Mouse (Mus musculus): ENCODE data around the gene Jun.

DNA sequence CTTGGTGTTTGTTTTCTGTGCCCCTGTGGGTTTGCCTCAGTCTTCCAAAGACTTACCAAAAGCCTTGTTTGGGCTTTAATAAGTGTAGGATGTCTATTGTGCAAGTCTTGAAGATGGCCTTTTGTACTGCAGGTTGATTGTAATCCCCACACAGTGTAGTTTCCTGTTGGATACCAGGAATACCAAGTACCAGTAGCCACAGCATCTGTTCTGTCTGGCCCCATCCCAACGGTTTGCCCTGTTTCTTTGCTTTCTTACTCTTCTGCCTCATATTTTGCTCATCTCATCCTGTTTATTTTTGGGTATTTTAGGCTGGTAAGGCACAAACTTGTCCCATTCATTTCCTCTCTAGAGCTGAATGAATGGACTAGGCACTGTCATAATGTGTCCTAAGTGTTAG, 3.3 kb upstream of the Jun start:
- TF ChIP-seq GATA1 (IDR thresholded peaks at IDR 0.05; ENCODE audit: borderline replicate concordance, low read length), result no peak
- TF ChIP-seq FLI1 (IDR thresholded peaks at IDR 0.05; ENCODE audit: low read length), result no peak

Data from megakaryocyte, embryonic 14.5 days (primary cell).